Mouse (Mus musculus) midbrain, embryonic 15.5 days (tissue): ENCODE measurements around the gene Plekhg6. TPM values are rescaled to one million over a fixed set of nuclear protein-coding genes. Genes with fewer than 3 reads are reported as not detected.

Experiments used
- ATAC-seq: fragments of 200-750 bp; cut with Nextera tagmentation; replicated peaks from 2 replicates; pipeline ENCODE4 v1.8.0; 2017; ENCODE audit warnings: moderate TSS enrichment
- H3K27ac ChIP-seq: fragments of 300-500 bp; sonication (generic); 2 replicates; pipeline ENCODE4 v1.5.1; 2015; ENCODE audit warnings: mild to moderate bottlenecking, inconsistent platforms
- H3K27me3 ChIP-seq: fragments of 300-500 bp; sonication (generic); replicated peaks from 2 replicates; pipeline ENCODE4 v1.6.1; 2015; ENCODE audit warnings: inconsistent platforms
- H3K36me3 ChIP-seq: fragments of 300-500 bp; sonication (generic); replicated peaks from 2 replicates; pipeline ENCODE4 v1.6.1; 2015; ENCODE audit warnings: inconsistent platforms
- H3K4me1 ChIP-seq: fragments of 300-500 bp; sonication (generic); 2 replicates; pipeline ENCODE4 v1.6.1; 2015; ENCODE audit warnings: inconsistent platforms
- H3K4me2 ChIP-seq: fragments of 300-500 bp; sonication (generic); 2 replicates; pipeline ENCODE4 v1.6.1; 2015; ENCODE audit warnings: inconsistent platforms, mild to moderate bottlenecking, moderate library complexity
- H3K4me3 ChIP-seq: fragments of 300-500 bp; sonication (generic); 2 replicates; pipeline ENCODE4 v1.5.1; 2015; ENCODE audit warnings: mild to moderate bottlenecking, inconsistent platforms
- H3K9ac ChIP-seq: fragments of 300-500 bp; sonication (generic); 2 replicates; pipeline ENCODE4 v1.6.1; 2015; ENCODE audit warnings: mild to moderate bottlenecking, inconsistent platforms
- H3K9me3 ChIP-seq: fragments of 300-500 bp; sonication (generic); 2 replicates; pipeline ENCODE4 v1.6.1; 2016; ENCODE audit warnings: inconsistent platforms
- WGBS: fragments of 180-500 bp; shearing (Covaris S2); methylation state at CpG from one replicate; pipeline ENCODE4 v1.1.7; 2015; ENCODE audit warnings: mixed read lengths; 5-methylcytosine and 5-hydroxymethylcytosine counted together
- polyA plus RNA-seq: library from polyadenylated mRNA; unstranded; fragments of >200 nt; fragmentation: Nextera tagmentation; extraction: Ambion mirVana; gene quantifications from 2 replicates; pipeline ENCODE4 v1.2.1, GENCODE M21; 2015

Gene Plekhg6
- polyA plus RNA-seq, 1 experiment from 2014 or later, result 0.32 TPM

GRCm38 (mm10) chr6:125378621-125379020, 2.0 kb downstream of the Plekhg6 start:
- Histone ChIP-seq H3K4me2 (no peak overlapping the region), H3K27ac (no peak overlapping the region), H3K27me3 (peaks cover 52% of the 10 kb centered on the region), H3K36me3 (no peaks in the 10 kb centered on the region), H3K4me1 (peaks cover 18% of the 10 kb centered on the region), H3K9me3 (no peaks in the 10 kb centered on the region), H3K9ac (no peak overlapping the region), H3K4me3 (no peak overlapping the region)
- WGBS, result 15% methylated on average over 6 of the region's 6 CpGs
- no peak for ATAC-seq

- no peak overlapping the region for H3K9ac ChIP-seq
- no peak overlapping the region for H3K4me3 ChIP-seq
- ATAC-seq, result 0 out of 2 replicates have a peak, but pooled peaks have one; percentile 30
- no peaks in the 10 kb centered on the region for H3K9me3 ChIP-seq
- WGBS, result 34% methylated on average over 16 of the region's 16 CpGs
- H3K27ac ChIP-seq, result no peak overlapping the region
- H3K4me2 ChIP-seq, result no peak overlapping the region
- peaks cover 52% of the 10 kb centered on the region for H3K27me3 ChIP-seq
- H3K4me1 ChIP-seq, result peaks cover 18% of the 10 kb centered on the region
- no peaks in the 10 kb centered on the region for H3K36me3 ChIP-seq
Measured at GRCm38 (mm10) chr6:125377582-125378451, 2.8 kb downstream of the Plekhg6 start.

- no peak overlapping the region for H3K27ac ChIP-seq
- no peak overlapping the region for H3K4me2 ChIP-seq
- H3K4me3 ChIP-seq, result no peak overlapping the region
- 29% methylated on average over 6 of the region's 6 CpGs for WGBS
- H3K9me3 ChIP-seq, result no peaks in the 10 kb centered on the region
- no peaks in the 10 kb centered on the region for H3K36me3 ChIP-seq
- H3K4me1 ChIP-seq, result peaks cover 18% of the 10 kb centered on the region
- peaks cover 50% of the 10 kb centered on the region for H3K27me3 ChIP-seq
- ATAC-seq, result no peak
- no peak overlapping the region for H3K9ac ChIP-seq
Measured at GRCm38 (mm10) chr6:125377042-125377441, 3.6 kb downstream of the Plekhg6 start.

GRCm38 (mm10) chr6:125367758-125368371, 12.7 kb downstream of the Plekhg6 start:
- no peaks in the 10 kb centered on the region for H3K36me3 ChIP-seq
- peaks cover 17% of the 10 kb centered on the region for H3K4me1 ChIP-seq
- no peak for ATAC-seq
- H3K27ac ChIP-seq, result no peak overlapping the region
- H3K4me3 ChIP-seq, result no peak overlapping the region
- 57% methylated on average over 4 of the region's 4 CpGs for WGBS
- H3K27me3 ChIP-seq, result peaks cover 21% of the 10 kb centered on the region
- H3K9me3 ChIP-seq, result no peaks in the 10 kb centered on the region
- no peak overlapping the region for H3K9ac ChIP-seq
- no peak overlapping the region for H3K4me2 ChIP-seq

DNA sequence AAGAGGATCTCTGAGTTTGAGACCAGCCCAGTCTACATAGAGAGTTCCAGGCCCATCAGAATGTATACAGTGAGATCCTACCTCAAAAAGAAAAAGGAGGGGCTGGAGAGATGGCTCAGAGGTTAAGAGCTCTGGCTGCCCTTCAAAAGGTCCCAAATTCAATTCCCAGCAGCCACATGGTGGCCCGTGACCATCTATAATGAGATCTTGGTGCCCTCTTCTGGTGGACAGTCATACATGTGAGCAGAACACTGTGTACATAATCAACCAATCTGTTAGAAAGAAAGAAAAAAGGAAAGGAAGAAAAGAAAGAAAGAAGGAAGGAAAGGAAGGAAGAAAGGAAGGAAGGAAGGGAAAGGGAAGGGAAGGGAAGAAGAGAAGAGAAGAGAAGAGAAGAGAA, 14.5 kb downstream of the Plekhg6 start:
- H3K9ac ChIP-seq, result no peak overlapping the region
- WGBS, result 83% methylated on average over 1 of the region's 1 CpGs
- H3K4me1 ChIP-seq, result peaks cover 26% of the 10 kb centered on the region
- no peaks in the 10 kb centered on the region for H3K36me3 ChIP-seq
- H3K4me3 ChIP-seq, result no peak overlapping the region
- H3K27ac ChIP-seq, result no peak overlapping the region
- H3K4me2 ChIP-seq, result no peak overlapping the region
- no peaks in the 10 kb centered on the region for H3K9me3 ChIP-seq
- peaks cover 38% of the 10 kb centered on the region for H3K27me3 ChIP-seq
- no peak for ATAC-seq

DNA sequence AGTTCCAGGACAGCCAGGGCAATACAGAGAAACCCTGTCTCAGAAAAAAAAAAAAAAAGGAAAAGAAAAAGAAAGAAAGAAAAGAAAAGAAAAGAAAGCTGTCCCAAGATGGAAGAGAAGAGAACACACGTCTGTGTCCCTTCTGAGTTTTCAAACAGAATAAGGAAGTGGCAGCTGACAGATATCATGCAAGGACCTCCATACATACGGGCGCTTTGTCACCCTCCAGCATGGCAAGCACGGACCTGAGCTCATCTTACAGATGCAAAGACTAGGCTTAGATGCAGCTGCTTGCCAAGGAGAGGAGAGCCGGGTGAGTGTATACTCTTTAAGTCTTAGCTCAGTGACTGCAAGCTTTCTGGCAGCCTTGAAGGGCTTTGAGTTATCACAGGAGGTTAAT, 15.1 kb downstream of the Plekhg6 start:
- ATAC-seq, result no peak

GRCm38 (mm10) chr6:125364448-125364847, 16.1 kb downstream of the Plekhg6 start:
- peaks cover 28% of the 10 kb centered on the region for H3K4me1 ChIP-seq
- H3K4me2 ChIP-seq, result no peak overlapping the region
- no peak for ATAC-seq

More for the DNA sequence above, 15.1 kb downstream of the Plekhg6 start:
- H3K4me1 ChIP-seq, result peaks cover 28% of the 10 kb centered on the region
- H3K27me3 ChIP-seq, result peaks cover 41% of the 10 kb centered on the region
- no peak overlapping the region for H3K9ac ChIP-seq
- no peaks in the 10 kb centered on the region for H3K36me3 ChIP-seq
- no peak overlapping the region for H3K4me3 ChIP-seq
- H3K27ac ChIP-seq, result no peak overlapping the region
- H3K9me3 ChIP-seq, result no peaks in the 10 kb centered on the region
- WGBS, result 89% methylated on average over 5 of the region's 5 CpGs
- H3K4me2 ChIP-seq, result no peak overlapping the region

DNA sequence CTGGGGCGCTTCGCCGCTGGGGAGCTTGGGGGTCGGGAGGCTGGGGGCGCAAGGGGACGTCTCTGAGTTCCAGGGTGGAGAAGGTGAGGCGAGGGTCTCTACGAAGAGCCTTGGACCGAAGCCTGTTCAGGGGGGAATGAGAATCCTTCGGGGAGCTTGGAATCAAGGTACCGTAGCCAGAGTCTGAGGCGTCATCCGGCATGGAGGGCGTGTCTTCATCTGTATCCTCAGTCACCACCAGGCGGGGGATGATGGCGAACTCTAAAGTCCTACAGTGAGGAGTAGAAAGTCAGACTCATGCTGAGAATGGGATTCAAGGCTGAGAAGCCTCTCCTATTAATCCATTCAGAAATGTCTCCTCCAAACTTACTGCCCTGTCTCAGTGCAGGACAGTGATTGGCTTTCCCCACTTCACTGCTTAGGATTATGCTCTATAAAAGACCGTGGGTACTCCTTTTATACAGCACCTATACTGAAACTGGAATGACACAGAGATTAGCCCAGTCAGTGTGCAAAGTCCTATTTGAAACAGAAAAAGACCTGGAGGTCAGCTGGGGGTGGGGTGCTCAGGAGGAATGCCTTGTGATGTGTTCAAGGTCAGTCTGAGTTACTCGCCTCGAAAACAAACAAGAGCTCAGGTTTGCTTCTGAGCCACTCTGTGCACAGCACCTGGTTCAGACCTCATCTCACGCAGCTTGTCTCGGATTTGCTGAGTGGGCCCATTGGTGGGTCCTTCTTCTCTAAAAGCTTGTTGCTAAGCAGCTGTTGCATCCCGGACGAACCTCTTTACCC, 16.9 kb downstream of the Plekhg6 start:
- H3K4me3 ChIP-seq, result 0 out of 2 replicates have a peak overlapping the region, but pooled peaks have one; percentile 5
- no peak overlapping the region for H3K9ac ChIP-seq
- H3K9me3 ChIP-seq, result no peaks in the 10 kb centered on the region
- ATAC-seq, result no peak
- no peak overlapping the region for H3K27ac ChIP-seq
- no peaks in the 10 kb centered on the region for H3K36me3 ChIP-seq
- peaks cover 28% of the 10 kb centered on the region for H3K4me1 ChIP-seq
- H3K27me3 ChIP-seq, result peaks cover 44% of the 10 kb centered on the region
- 6% methylated on average over 23 of the region's 23 CpGs for WGBS
- peak overlapping the region; percentile 37 for H3K4me2 ChIP-seq

More at GRCm38 (mm10) chr6:125364448-125364847, 16.1 kb downstream of the Plekhg6 start:
- no peak overlapping the region for H3K9ac ChIP-seq
- WGBS, result 12% methylated on average over 8 of the region's 8 CpGs
- H3K36me3 ChIP-seq, result no peaks in the 10 kb centered on the region
- no peak overlapping the region for H3K27ac ChIP-seq
- no peak overlapping the region for H3K4me3 ChIP-seq
- no peaks in the 10 kb centered on the region for H3K9me3 ChIP-seq
- peaks cover 44% of the 10 kb centered on the region for H3K27me3 ChIP-seq

- Histone ChIP-seq H3K9ac (no peak overlapping the region), H3K4me3 (0 out of 2 replicates have a peak overlapping the region, but pooled peaks have one; percentile 5)
- WGBS, result 15% methylated on average over 15 of the region's 15 CpGs
Measured at GRCm38 (mm10) chr6:125363021-125363420, 17.6 kb downstream of the Plekhg6 start.

DNA sequence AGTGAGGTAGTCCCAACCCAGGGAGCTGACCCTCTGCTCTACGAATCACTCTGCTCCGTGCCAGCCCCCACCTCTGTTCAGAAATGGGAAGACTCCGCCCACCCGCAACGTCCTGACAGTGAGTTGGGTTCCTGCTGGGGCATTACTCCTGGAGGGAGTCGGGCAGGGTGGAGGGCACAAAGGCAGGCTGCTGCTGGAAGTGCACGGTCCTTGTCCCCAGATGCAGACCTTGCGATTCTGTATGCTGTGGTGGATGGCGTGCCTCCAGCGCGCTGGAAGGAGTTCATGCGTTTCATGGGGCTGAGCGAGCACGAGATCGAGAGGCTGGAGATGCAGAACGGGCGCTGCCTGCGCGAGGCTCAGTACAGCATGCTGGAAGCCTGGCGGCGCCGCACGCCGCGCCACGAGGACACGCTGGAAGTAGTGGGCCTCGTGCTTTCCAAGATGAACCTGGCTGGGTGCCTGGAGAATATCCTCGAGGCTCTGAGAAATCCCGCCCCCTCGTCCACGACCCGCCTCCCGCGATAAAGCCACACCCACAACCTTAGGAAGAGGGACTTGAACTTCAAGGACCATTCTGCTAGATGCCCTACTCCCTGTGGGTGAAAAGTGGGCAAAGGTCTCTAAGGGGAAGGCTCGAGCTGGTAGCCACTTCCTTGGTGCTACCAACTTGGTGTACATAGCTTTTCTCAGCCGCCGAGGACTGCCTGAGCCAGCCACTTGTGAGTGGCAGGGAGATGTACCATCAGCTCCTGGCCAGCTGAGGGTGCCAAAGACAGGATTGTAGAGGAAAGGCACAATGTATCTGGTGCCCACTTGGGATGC, 18.9 kb downstream of the Plekhg6 start:
- H3K9ac ChIP-seq, result peak overlapping the region; percentile 28; the same call in 1 of the 2 replicates
- WGBS, result 11% methylated on average over 38 of the region's 38 CpGs

More at GRCm38 (mm10) chr6:125363021-125363420, 17.6 kb downstream of the Plekhg6 start:
- H3K27me3 ChIP-seq, result peaks cover 44% of the 10 kb centered on the region
- no peak overlapping the region for H3K27ac ChIP-seq
- no peaks in the 10 kb centered on the region for H3K36me3 ChIP-seq
- no peaks in the 10 kb centered on the region for H3K9me3 ChIP-seq
- peaks cover 28% of the 10 kb centered on the region for H3K4me1 ChIP-seq
- ATAC-seq, result no peak; the same call in 1 of the 2 replicates
- H3K4me2 ChIP-seq, result peak overlapping the region; percentile 37

GRCm38 (mm10) chr6:125360846-125361245, 19.7 kb downstream of the Plekhg6 start:
- no peak overlapping the region for H3K27ac ChIP-seq
- no peak for ATAC-seq
- peaks cover 28% of the 10 kb centered on the region for H3K4me1 ChIP-seq
- H3K9me3 ChIP-seq, result no peaks in the 10 kb centered on the region
- H3K4me3 ChIP-seq, result no peak overlapping the region
- peak overlapping the region; percentile 64 for H3K4me2 ChIP-seq
- H3K36me3 ChIP-seq, result no peaks in the 10 kb centered on the region
- peaks cover 44% of the 10 kb centered on the region for H3K27me3 ChIP-seq
- WGBS, result 50% methylated on average over 9 of the region's 9 CpGs
- H3K9ac ChIP-seq, result no peak overlapping the region

More for the DNA sequence above, 18.9 kb downstream of the Plekhg6 start:
- peaks cover 28% of the 10 kb centered on the region for H3K4me1 ChIP-seq
- ATAC-seq, result peak; percentile 68
- no peaks in the 10 kb centered on the region for H3K9me3 ChIP-seq
- peak overlapping the region; percentile 64 for H3K4me2 ChIP-seq
- H3K27ac ChIP-seq, result no peak overlapping the region
- peaks cover 44% of the 10 kb centered on the region for H3K27me3 ChIP-seq
- H3K36me3 ChIP-seq, result no peaks in the 10 kb centered on the region
- H3K4me3 ChIP-seq, result peak overlapping the region; percentile 33
